Mouse (Mus musculus): ENCODE measurements around the gene C1rl. TPM values are rescaled to one million over a fixed set of nuclear protein-coding genes. Genes with fewer than 3 reads are reported as not detected.
"Not testable (repeated sequence)": the region's sequence is repeated elsewhere in the genome, so short reads cannot be mapped to it uniquely, and the experiment has no call there.

The C1rl gene
- polyA plus RNA-seq, 1 experiment = 0.89 TPM

DNA sequence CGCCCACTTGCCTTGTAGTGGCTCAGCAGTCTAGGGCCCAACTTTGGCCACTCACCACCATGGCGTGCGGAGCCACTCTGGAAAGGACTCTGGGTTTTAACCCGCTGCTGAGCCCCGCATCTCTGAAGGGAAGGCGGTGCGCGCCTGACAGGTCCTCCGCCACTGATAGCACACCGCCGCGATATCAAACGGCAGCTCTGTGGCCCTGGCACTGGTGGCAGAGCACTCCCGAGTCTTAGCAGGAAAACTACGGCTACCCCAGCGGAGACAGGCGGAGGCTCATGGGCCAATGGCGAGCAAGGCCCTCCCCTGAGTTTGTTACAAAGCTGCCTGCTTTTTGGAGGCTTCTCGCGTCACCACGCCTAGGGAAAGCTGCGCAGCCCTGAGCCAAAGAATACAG lies 59.9 kb downstream of the C1rl start:
- Histone ChIP-seq H3K27ac (ENCODE audit: control insufficient read depth, insufficient read depth, low read depth, low read length) (no peak overlapping the region), H3K36me3 (ENCODE audit: control insufficient read depth, insufficient read depth, low read length) (no peaks in the 10 kb centered on the region), H3K4me1 (ENCODE audit: control insufficient read depth, insufficient read depth, low read length) (no peaks in the 10 kb centered on the region), H3K27me3 (ENCODE audit: control insufficient read depth, insufficient read depth, low read length) (no peaks in the 10 kb centered on the region), H3K4me3 (ENCODE audit: control insufficient read depth, low read depth, low read length) (peak overlapping the region; percentile 32)
- TF ChIP-seq CTCF (IDR thresholded peaks at IDR 0.05; ENCODE audit: control insufficient read depth, insufficient read depth, insufficient replicate concordance, low read depth, low read length) (no peak), POLR2A (IDR thresholded peaks at IDR 0.05; ENCODE audit: control insufficient read depth, low read depth, low read length) (no peak)

- H3K4me1 ChIP-seq (ENCODE audit: control insufficient read depth, insufficient read depth, low read length); H3K36me3 ChIP-seq (ENCODE audit: control insufficient read depth, insufficient read depth, low read length); H3K4me3 ChIP-seq (ENCODE audit: control insufficient read depth, low read depth, low read length); H3K27me3 ChIP-seq (ENCODE audit: control insufficient read depth, insufficient read depth, low read length); H3K27ac ChIP-seq (ENCODE audit: control insufficient read depth, insufficient read depth, low read depth, low read length): not testable (repeated sequence)
Observed at GRCm38 (mm10) chr6:124555956-124556355, 63.0 kb downstream of the C1rl start.

Other genes with a start within 250 kb of the C1rl start
- gene Cd163, start 188.5 kb upstream of the C1rl start, polyA plus RNA-seq (2012; rRNA removed) = 0.16 and 0.22 TPM in 2 replicates
- 32.9 and 33.2 TPM in 2 replicates for gene Pex5, start 78.0 kb upstream of the C1rl start, polyA plus RNA-seq (2012; rRNA removed)
- gene Clstn3, start 28.3 kb upstream of the C1rl start, polyA plus RNA-seq (2012; rRNA removed) = 4.4 and 4.7 TPM in 2 replicates
- gene C1ra, start 19.3 kb downstream of the C1rl start, polyA plus RNA-seq (2012; rRNA removed) = 4.3 and 5.5 TPM in 2 replicates
- gene C1s1, start 49.2 kb downstream of the C1rl start, polyA plus RNA-seq (2012; rRNA removed) = 9.4 and 10.5 TPM in 2 replicates
- 0.05 and 0.06 TPM in 2 replicates for gene C1rb, start 77.2 kb downstream of the C1rl start, polyA plus RNA-seq (2012; rRNA removed)
- gene C1s2, start 143.0 kb downstream of the C1rl start, polyA plus RNA-seq (2012; rRNA removed) = 0.19 and 0.32 TPM in 2 replicates
- gene Lpcat3, start 169.9 kb downstream of the C1rl start, polyA plus RNA-seq (2012; rRNA removed) = 282 and 286 TPM in 2 replicates
- 39.9 and 44.1 TPM in 2 replicates for gene Emg1, start 219.1 kb downstream of the C1rl start, polyA plus RNA-seq (2012; rRNA removed)
- gene Phb2, start 219.2 kb downstream of the C1rl start, polyA plus RNA-seq (2012; rRNA removed) = 47.6 and 50.5 TPM in 2 replicates
- gene Ptpn6, start 245.6 kb downstream of the C1rl start, polyA plus RNA-seq (2012; rRNA removed) = 1.4 and 1.9 TPM in 2 replicates
- 207 and 220 TPM in 2 replicates for gene Grcc10, start 248.3 kb downstream of the C1rl start, polyA plus RNA-seq (2012; rRNA removed)

Measured in testis, adult 2 months (tissue).